Mouse (Mus musculus) cortical plate, adult 2 months (tissue): ENCODE results near the gene Cfap73.

Experiments used
- CTCF ChIP-seq: fragments of 200-500 bp; IDR thresholded peaks from 2 replicates; pipeline ENCODE4 v1.5.1; 2011; ENCODE audit warnings: mild to moderate bottlenecking, control low read depth, low read length; ENCODE audit not compliant: insufficient read depth; ENCODE audit errors: extremely low read depth
- POLR2A ChIP-seq: fragments of 200-500 bp; IDR thresholded peaks from 2 replicates; pipeline ENCODE4 v1.6.1; 2011; ENCODE audit warnings: mild to moderate bottlenecking, low read length, control low read depth; ENCODE audit not compliant: insufficient read depth; ENCODE audit errors: extremely low read depth

DNA sequence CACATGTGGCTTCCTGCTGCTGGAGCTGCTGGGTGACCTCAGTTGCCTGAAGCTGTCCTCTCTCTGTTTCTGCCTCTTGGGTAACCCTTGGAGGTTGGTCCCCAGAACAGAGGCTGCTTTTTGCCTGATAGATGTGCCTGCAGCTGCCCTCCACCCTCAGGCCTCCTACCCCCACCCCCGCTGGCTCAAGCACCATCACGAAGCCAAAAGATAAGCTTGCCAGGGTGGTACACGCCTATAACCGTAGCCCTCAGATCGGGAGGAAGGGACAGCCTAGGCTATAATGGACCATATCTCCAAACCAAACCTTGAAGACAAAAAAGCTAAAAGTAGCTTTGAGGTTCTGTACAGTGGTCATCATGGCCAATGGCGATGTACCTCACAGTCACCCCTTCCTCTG lies 34.4 kb downstream of the Cfap73 start:
- no peak for TF ChIP-seq CTCF
- no peak for TF ChIP-seq POLR2A
